Mouse (Mus musculus) left cerebral cortex, adult 18-20 months (tissue): ENCODE results near the gene Nup160. TPM values are rescaled to one million over a fixed set of nuclear protein-coding genes. Genes with fewer than 3 reads are reported as not detected.

Source experiments
- DNase-seq, 2 experiments: peaks; one replicate each; pipeline ENCODE4 v3.0.0; 2021 to 2022; ENCODE audit warnings: low spot score in 2 of 2, mixed read lengths in 1 of 2
- total RNA-seq, 2 experiments: library from RNA; stranded (reverse); gene quantifications; 2 replicates each; pipeline ENCODE4 v1.2.3; 2021

Gene Nup160
- total RNA-seq, 2 experiments from 2014 or later: 12.0 to 12.6 TPM

- no peak for DNase-seq
Observed at GRCm38 (mm10) chr2:90744285-90745052, 67.5 kb downstream of the Nup160 start.

- DNase-seq: peak; percentile 96 to 98
Observed at GRCm38 (mm10) chr2:90745053-90745678, 68.2 kb downstream of the Nup160 start, which contains the start of gene Fnbp4. Fnbp4 (plus strand) TSS chr2:90745370.

- no peak for DNase-seq
Observed at GRCm38 (mm10) chr2:90745740-90746537, 68.9 kb downstream of the Nup160 start.

GRCm38 (mm10) chr2:90746538-90746865 lies 69.5 kb downstream of the Nup160 start:
- no peak for DNase-seq

GRCm38 (mm10) chr2:90747131-90747530 lies 70.1 kb downstream of the Nup160 start:
- no peak for DNase-seq

- DNase-seq: no peak
Observed at GRCm38 (mm10) chr2:90749676-90750459, 72.9 kb downstream of the Nup160 start.

- DNase-seq: no peak
Observed at GRCm38 (mm10) chr2:90753565-90753964, 76.5 kb downstream of the Nup160 start.

- DNase-seq: no peak
Observed at GRCm38 (mm10) chr2:90754188-90754587, 77.2 kb downstream of the Nup160 start.

- no peak for DNase-seq
Observed at GRCm38 (mm10) chr2:90765123-90765522, 88.1 kb downstream of the Nup160 start.

GRCm38 (mm10) chr2:90781323-90781722 lies 104.3 kb downstream of the Nup160 start:
- no peak for DNase-seq

- DNase-seq: no peak
Observed at GRCm38 (mm10) chr2:90781938-90782337, 104.9 kb downstream of the Nup160 start.

GRCm38 (mm10) chr2:90782458-90782857 lies 105.4 kb downstream of the Nup160 start, which contains the start of gene Agbl2:
Agbl2 (plus strand) TSS chr2:90782727.
- DNase-seq: no peak

GRCm38 (mm10) chr2:90782901-90783486 lies 106.0 kb downstream of the Nup160 start:
- no peak for DNase-seq

Other genes starting within 250 kb of the Nup160 start
- gene Ptprj, start 96.6 kb upstream of the Nup160 start, total RNA-seq: 100 to 1,000 TPM in 1 of 2 experiments, 10 to 100 TPM in 1; 99.3 to 104 TPM
- gene Fnbp4, start 68.2 kb downstream of the Nup160 start, total RNA-seq: 10 to 100 TPM; 48.5 to 50.2 TPM
- gene Agbl2, start 105.5 kb downstream of the Nup160 start, total RNA-seq: under 1 TPM; 0.53 to 0.63 TPM
- gene Mtch2, start 169.9 kb downstream of the Nup160 start, total RNA-seq: 100 to 1,000 TPM in 1 of 2 experiments, 10 to 100 TPM in 1; 96.8 to 106 TPM
- 100 to 1,000 TPM; 275 to 295 TPM for gene C1qtnf4, start 208.6 kb downstream of the Nup160 start, total RNA-seq
- gene Kbtbd4, start 227.5 kb downstream of the Nup160 start, total RNA-seq: 10 to 100 TPM; 48.0 to 57.1 TPM
- gene Ndufs3, start 227.6 kb downstream of the Nup160 start, total RNA-seq: 100 to 1,000 TPM; 253 to 266 TPM